Mouse (Mus musculus) stomach, embryonic 16.5 days (tissue): ENCODE results near the gene Casc3. TPM values are rescaled to one million over a fixed set of nuclear protein-coding genes. Genes with fewer than 3 reads are reported as not detected.

Experiments used
- ATAC-seq: fragments of 200-750 bp; cut with Nextera tagmentation; 2 replicates; pipeline ENCODE4 v1.8.0; 2017; ENCODE audit warnings: moderate number of reproducible peaks, moderate TSS enrichment; ENCODE audit not compliant: insufficient read depth, low FRiP score
- H3K27ac ChIP-seq: fragments of 300-500 bp; sonication (generic); 2 replicates; pipeline ENCODE4 v1.5.1; 2014; ENCODE audit warnings: low read length
- H3K27me3 ChIP-seq: fragments of 300-500 bp; sonication (generic); 2 replicates; pipeline ENCODE4 v1.6.1; 2014; ENCODE audit warnings: low read length, control low read depth, mixed read lengths; ENCODE audit not compliant: control insufficient read depth, insufficient read depth
- H3K36me3 ChIP-seq: fragments of 300-500 bp; sonication (generic); 2 replicates; pipeline ENCODE4 v1.6.1; 2014; ENCODE audit warnings: low read length; ENCODE audit not compliant: control insufficient read depth, insufficient read depth
- H3K4me1 ChIP-seq: fragments of 300-500 bp; sonication (generic); 2 replicates; pipeline ENCODE4 v1.6.1; 2014; ENCODE audit warnings: low read length, control low read depth, mixed read lengths; ENCODE audit not compliant: control insufficient read depth, insufficient read depth
- H3K4me2 ChIP-seq: fragments of 300-500 bp; sonication (generic); 2 replicates; pipeline ENCODE4 v1.6.1; 2014; ENCODE audit warnings: low read depth, low read length, mixed read lengths
- H3K4me3 ChIP-seq: fragments of 300-500 bp; sonication (generic); replicated peaks from 2 replicates; pipeline ENCODE4 v1.5.1; 2014; ENCODE audit warnings: mild to moderate bottlenecking, low read length
- H3K9ac ChIP-seq: fragments of 300-500 bp; sonication (generic); 2 replicates; pipeline ENCODE4 v1.6.1; 2014; ENCODE audit warnings: low read length
- H3K9me3 ChIP-seq: fragments of 300-500 bp; sonication (generic); replicated peaks from 2 replicates; pipeline ENCODE4 v1.6.1; 2016; ENCODE audit warnings: low read length, control low read depth; ENCODE audit not compliant: control insufficient read depth
- WGBS: fragments of 180-500 bp; shearing (Covaris S2); extraction: QIAGEN DNeasy Blood & Tissue Kit; methylation state at CpG from one replicate; pipeline ENCODE4 v1.1.7; 2014; 5-methylcytosine and 5-hydroxymethylcytosine counted together
- polyA plus RNA-seq: library from polyadenylated mRNA; unstranded; fragments of >200 nt; fragmentation: Nextera tagmentation; extraction: Ambion mirVana; gene quantifications from 2 replicates; pipeline ENCODE4 v1.2.1, GENCODE M21; 2015

The Casc3 gene
- polyA plus RNA-seq, 1 experiment from 2014 or later, result 26.3 TPM

- Histone ChIP-seq H3K9me3 (no peaks in the 10 kb centered on the region), H3K4me2 (no peak overlapping the region; the same call in 1 of the 2 replicates), H3K27ac (no peak overlapping the region), H3K9ac (no peak overlapping the region), H3K4me3 (no peak overlapping the region), H3K36me3 (no peaks in the 10 kb centered on the region), H3K4me1 (peaks cover 14% of the 10 kb centered on the region; the same call in 1 of the 2 replicates), H3K27me3 (no peaks in the 10 kb centered on the region)
- WGBS, result 47% methylated on average over 10 of the region's 10 CpGs
- no peak for ATAC-seq
Observed at GRCm38 (mm10) chr11:98839897-98840296, 35.2 kb downstream of the Casc3 start.

- Histone ChIP-seq H3K9ac (no peak overlapping the region), H3K27ac (no peak overlapping the region), H3K36me3 (no peaks in the 10 kb centered on the region), H3K27me3 (no peaks in the 10 kb centered on the region), H3K4me3 (no peak overlapping the region), H3K4me2 (no peak overlapping the region), H3K4me1 (peaks cover 9% of the 10 kb centered on the region), H3K9me3 (no peaks in the 10 kb centered on the region)
- WGBS, result 64% methylated on average over 13 of the region's 13 CpGs
- no peak for ATAC-seq
Observed at GRCm38 (mm10) chr11:98846016-98846415, 41.3 kb downstream of the Casc3 start.

- no peak for ATAC-seq
- Histone ChIP-seq H3K27me3 (no peaks in the 10 kb centered on the region), H3K4me3 (no peak overlapping the region), H3K4me2 (no peak overlapping the region), H3K27ac (no peak overlapping the region), H3K9ac (no peak overlapping the region), H3K9me3 (no peaks in the 10 kb centered on the region), H3K36me3 (no peaks in the 10 kb centered on the region), H3K4me1 (peaks cover 9% of the 10 kb centered on the region)
- 56% methylated on average over 19 of the region's 19 CpGs for WGBS
Observed at GRCm38 (mm10) chr11:98846865-98847604, 42.3 kb downstream of the Casc3 start.

- peaks cover 9% of the 10 kb centered on the region for H3K4me1 ChIP-seq
- H3K9ac ChIP-seq, result peak overlapping the region; percentile 38
- H3K27ac ChIP-seq, result no peak overlapping the region
- WGBS, result 19% methylated on average over 19 of the region's 19 CpGs
- no peak overlapping the region for H3K4me3 ChIP-seq
- no peaks in the 10 kb centered on the region for H3K36me3 ChIP-seq
- no peaks in the 10 kb centered on the region for H3K27me3 ChIP-seq
- H3K9me3 ChIP-seq, result no peaks in the 10 kb centered on the region
- no peak for ATAC-seq
- no peak overlapping the region for H3K4me2 ChIP-seq
Observed at GRCm38 (mm10) chr11:98849196-98849894, 44.6 kb downstream of the Casc3 start.

GRCm38 (mm10) chr11:98850100-98851093, 45.7 kb downstream of the Casc3 start:
- no peaks in the 10 kb centered on the region for H3K27me3 ChIP-seq
- ATAC-seq, result no peak
- peaks cover 9% of the 10 kb centered on the region for H3K4me1 ChIP-seq
- H3K9me3 ChIP-seq, result no peaks in the 10 kb centered on the region
- no peak overlapping the region; the same call in 1 of the 2 replicates for H3K4me2 ChIP-seq
- H3K9ac ChIP-seq, result no peak overlapping the region; the same call in 1 of the 2 replicates
- no peak overlapping the region for H3K4me3 ChIP-seq
- 71% methylated on average over 26 of the region's 26 CpGs for WGBS
- no peak overlapping the region for H3K27ac ChIP-seq
- H3K36me3 ChIP-seq, result no peaks in the 10 kb centered on the region

GRCm38 (mm10) chr11:98854116-98854515, 49.4 kb downstream of the Casc3 start:
- Histone ChIP-seq H3K4me3 (no peak overlapping the region), H3K27me3 (no peaks in the 10 kb centered on the region), H3K36me3 (no peaks in the 10 kb centered on the region), H3K4me1 (peaks cover 7% of the 10 kb centered on the region), H3K4me2 (no peak overlapping the region), H3K27ac (no peak overlapping the region), H3K9ac (no peak overlapping the region), H3K9me3 (no peaks in the 10 kb centered on the region)
- no peak for ATAC-seq
- 84% methylated on average over 8 of the region's 8 CpGs for WGBS

- Histone ChIP-seq H3K4me3 (no peak overlapping the region), H3K4me1 (peaks cover 3% of the 10 kb centered on the region; the same call in 1 of the 2 replicates), H3K9me3 (no peaks in the 10 kb centered on the region), H3K27me3 (no peaks in the 10 kb centered on the region), H3K27ac (no peak overlapping the region), H3K4me2 (no peak overlapping the region), H3K36me3 (no peaks in the 10 kb centered on the region), H3K9ac (no peak overlapping the region)
- WGBS, result 87% methylated on average over 2 of the region's 2 CpGs
- ATAC-seq, result no peak
Observed at GRCm38 (mm10) chr11:98854659-98855058, 50.0 kb downstream of the Casc3 start.

GRCm38 (mm10) chr11:98858759-98859731, 54.3 kb downstream of the Casc3 start:
- no peak overlapping the region for H3K4me2 ChIP-seq
- 30% methylated on average over 14 of the region's 14 CpGs for WGBS

More at GRCm38 (mm10) chr11:98858759-98859731, 54.3 kb downstream of the Casc3 start:
- peak; percentile 57; the same call in 1 of the 2 replicates for ATAC-seq
- no peak overlapping the region for H3K4me3 ChIP-seq
- H3K27me3 ChIP-seq, result no peaks in the 10 kb centered on the region
- H3K27ac ChIP-seq, result no peak overlapping the region
- peaks cover 6% of the 10 kb centered on the region; the same call in 1 of the 2 replicates for H3K4me1 ChIP-seq
- H3K36me3 ChIP-seq, result no peaks in the 10 kb centered on the region
- no peak overlapping the region for H3K9ac ChIP-seq
- H3K9me3 ChIP-seq, result no peaks in the 10 kb centered on the region
